Mouse (Mus musculus): ENCODE measurements around the gene Dhrs3. TPM values are rescaled to one million over a fixed set of nuclear protein-coding genes. Genes with fewer than 3 reads are reported as not detected.

Dhrs3 gene
- total RNA-seq, 2 experiments from 2014 or later, result 139 to 162 TPM

GRCm38 (mm10) chr4:144960188-144960904, 67.7 kb downstream of the Dhrs3 start:
- intact Hi-C loops (cut with DNase I), result loop anchor here (2.0 kb wide), 1 partner anchor 14 kb away; no protein-coding TSS in a partner anchor

GRCm38 (mm10) chr4:144961232-144961631, 68.6 kb downstream of the Dhrs3 start:
- no peak for DNase-seq
- intact Hi-C loops (cut with DNase I), result loop anchor here (2.0 kb wide), 1 partner anchor 14 kb away; no protein-coding TSS in a partner anchor

More at GRCm38 (mm10) chr4:144960188-144960904, 67.7 kb downstream of the Dhrs3 start:
- peak; percentile 73 to 79 for DNase-seq

GRCm38 (mm10) chr4:144961696-144962095, 69.1 kb downstream of the Dhrs3 start:
- intact Hi-C loops (cut with DNase I), result loop anchor here (2.0 kb wide), 1 partner anchor 13 kb away; no protein-coding TSS in a partner anchor
- DNase-seq, result no peak

GRCm38 (mm10) chr4:144965255-144965654, 72.6 kb downstream of the Dhrs3 start:
- intact Hi-C loops (cut with DNase I), result no loop called here
- no peak for DNase-seq

GRCm38 (mm10) chr4:144968371-144968770, 75.7 kb downstream of the Dhrs3 start:
- no peak for DNase-seq
- intact Hi-C loops (cut with DNase I), result no loop called here

- intact Hi-C loops (cut with DNase I), result no loop called here
- DNase-seq, result no peak
Observed at GRCm38 (mm10) chr4:144969030-144969429, 76.4 kb downstream of the Dhrs3 start.

- intact Hi-C loops (cut with DNase I), result no loop called here
- DNase-seq, result no peak
Observed at GRCm38 (mm10) chr4:144971048-144971447, 78.4 kb downstream of the Dhrs3 start.

GRCm38 (mm10) chr4:144972948-144973720, 80.5 kb downstream of the Dhrs3 start:
- intact Hi-C loops (cut with DNase I), result no loop called here

GRCm38 (mm10) chr4:144974458-144974857, 81.8 kb downstream of the Dhrs3 start:
- intact Hi-C loops (cut with DNase I), result loop anchor here (2.0 kb wide), 1 partner anchor 14 kb away; no protein-coding TSS in a partner anchor
- no peak for DNase-seq

More at GRCm38 (mm10) chr4:144972948-144973720, 80.5 kb downstream of the Dhrs3 start:
- no peak for DNase-seq

- intact Hi-C loops (cut with DNase I), result loop anchor here (2.0 kb wide), 1 partner anchor 15 kb away; no protein-coding TSS in a partner anchor
Observed at GRCm38 (mm10) chr4:144975505-144975904, 82.9 kb downstream of the Dhrs3 start.

GRCm38 (mm10) chr4:144977057-144977456, 84.4 kb downstream of the Dhrs3 start:
- intact Hi-C loops (cut with DNase I), result no loop called here

More at GRCm38 (mm10) chr4:144975505-144975904, 82.9 kb downstream of the Dhrs3 start:
- DNase-seq, result no peak

More at GRCm38 (mm10) chr4:144977057-144977456, 84.4 kb downstream of the Dhrs3 start:
- no peak for DNase-seq

Other genes with a start within 250 kb of the Dhrs3 start
- gene Gm436, start 206.5 kb upstream of the Dhrs3 start, total RNA-seq (2021), result not detected
- not detected for gene Gm13178, start 171.4 kb upstream of the Dhrs3 start, total RNA-seq (2021)
- not detected for gene Gm438, start 106.2 kb upstream of the Dhrs3 start, total RNA-seq (2021)

All from heart, postnatal 36 days (tissue).